Mouse (Mus musculus): ENCODE results near the gene Morc4. TPM values are rescaled to one million over a fixed set of nuclear protein-coding genes. Genes with fewer than 3 reads are reported as not detected.

Gene Morc4
- polyA plus RNA-seq, 1 experiment from 2014 or later, result 2.6 TPM

- Histone ChIP-seq H3K9me3 (ENCODE audit: control insufficient read depth, low read length) (no peaks in the 10 kb centered on the region), H3K4me2 (ENCODE audit: low read length) (no peak overlapping the region), H3K4me3 (replicated peaks; ENCODE audit: low read length) (no peak overlapping the region), H3K36me3 (ENCODE audit: control insufficient read depth, insufficient read depth) (no peaks in the 10 kb centered on the region), H3K27me3 (replicated peaks; ENCODE audit: control insufficient read depth, insufficient read depth, low read length) (no peaks in the 10 kb centered on the region), H3K9ac (replicated peaks; ENCODE audit: low read depth, low read length) (no peak overlapping the region), H3K27ac (ENCODE audit: low read length) (no peak overlapping the region), H3K4me1 (replicated peaks; ENCODE audit: control insufficient read depth, insufficient read depth, low read length) (no peaks in the 10 kb centered on the region)
- WGBS, result 81% methylated on average over 6 of the region's 6 CpGs
- no peak for ATAC-seq
Observed at GRCm38 (mm10) chrX:139841091-139841490, 30.4 kb downstream of the Morc4 start.

GRCm38 (mm10) chrX:139839057-139839456 lies 32.4 kb downstream of the Morc4 start:
- Histone ChIP-seq H3K4me2 (ENCODE audit: low read length) (no peak overlapping the region), H3K9me3 (ENCODE audit: control insufficient read depth, low read length) (no peaks in the 10 kb centered on the region), H3K4me1 (replicated peaks; ENCODE audit: control insufficient read depth, insufficient read depth, low read length) (no peaks in the 10 kb centered on the region), H3K27me3 (replicated peaks; ENCODE audit: control insufficient read depth, insufficient read depth, low read length) (no peaks in the 10 kb centered on the region), H3K4me3 (replicated peaks; ENCODE audit: low read length) (no peak overlapping the region), H3K36me3 (ENCODE audit: control insufficient read depth, insufficient read depth) (no peaks in the 10 kb centered on the region), H3K9ac (replicated peaks; ENCODE audit: low read depth, low read length) (no peak overlapping the region), H3K27ac (ENCODE audit: low read length) (no peak overlapping the region)
- 53% methylated on average over 3 of the region's 3 CpGs for WGBS
- no peak for ATAC-seq

- Histone ChIP-seq H3K27ac (ENCODE audit: low read length) (no peak overlapping the region), H3K9ac (replicated peaks; ENCODE audit: low read depth, low read length) (no peak overlapping the region), H3K4me3 (replicated peaks; ENCODE audit: low read length) (no peak overlapping the region), H3K4me2 (ENCODE audit: low read length) (no peak overlapping the region), H3K4me1 (replicated peaks; ENCODE audit: control insufficient read depth, insufficient read depth, low read length) (no peaks in the 10 kb centered on the region), H3K9me3 (ENCODE audit: control insufficient read depth, low read length) (no peaks in the 10 kb centered on the region), H3K36me3 (ENCODE audit: control insufficient read depth, insufficient read depth) (no peaks in the 10 kb centered on the region), H3K27me3 (replicated peaks; ENCODE audit: control insufficient read depth, insufficient read depth, low read length) (no peaks in the 10 kb centered on the region)
- ATAC-seq, result no peak
- 21% methylated on average over 5 of the region's 5 CpGs for WGBS
Observed at GRCm38 (mm10) chrX:139832464-139832863, 39.0 kb downstream of the Morc4 start.

GRCm38 (mm10) chrX:139828363-139829092 lies 42.9 kb downstream of the Morc4 start:
- no peak overlapping the region for H3K4me2 ChIP-seq (ENCODE audit: low read length)
- 90% methylated on average over 6 of the region's 6 CpGs for WGBS
- no peak overlapping the region for H3K27ac ChIP-seq (ENCODE audit: low read length)
- no peaks in the 10 kb centered on the region for H3K9me3 ChIP-seq (ENCODE audit: control insufficient read depth, low read length)
- H3K9ac ChIP-seq (replicated peaks; ENCODE audit: low read depth, low read length), result no peak overlapping the region
- H3K4me3 ChIP-seq (replicated peaks; ENCODE audit: low read length), result no peak overlapping the region
- H3K36me3 ChIP-seq (ENCODE audit: control insufficient read depth, insufficient read depth), result no peaks in the 10 kb centered on the region
- ATAC-seq, result no peak
- no peaks in the 10 kb centered on the region for H3K4me1 ChIP-seq (replicated peaks; ENCODE audit: control insufficient read depth, insufficient read depth, low read length)
- no peaks in the 10 kb centered on the region for H3K27me3 ChIP-seq (replicated peaks; ENCODE audit: control insufficient read depth, insufficient read depth, low read length)

- Histone ChIP-seq H3K27ac (ENCODE audit: low read length) (no peak overlapping the region), H3K36me3 (ENCODE audit: control insufficient read depth, insufficient read depth) (no peaks in the 10 kb centered on the region), H3K27me3 (replicated peaks; ENCODE audit: control insufficient read depth, insufficient read depth, low read length) (no peaks in the 10 kb centered on the region), H3K4me3 (replicated peaks; ENCODE audit: low read length) (no peak overlapping the region), H3K9me3 (ENCODE audit: control insufficient read depth, low read length) (no peaks in the 10 kb centered on the region), H3K9ac (replicated peaks; ENCODE audit: low read depth, low read length) (no peak overlapping the region), H3K4me1 (replicated peaks; ENCODE audit: control insufficient read depth, insufficient read depth, low read length) (no peaks in the 10 kb centered on the region), H3K4me2 (ENCODE audit: low read length) (no peak overlapping the region)
- ATAC-seq, result no peak
- WGBS, result 91% methylated on average over 4 of the region's 4 CpGs
Observed at GRCm38 (mm10) chrX:139826926-139827325, 44.6 kb downstream of the Morc4 start.

- no peaks in the 10 kb centered on the region for H3K9me3 ChIP-seq (ENCODE audit: control insufficient read depth, low read length)
- no peak overlapping the region for H3K4me2 ChIP-seq (ENCODE audit: low read length)
- no peaks in the 10 kb centered on the region for H3K36me3 ChIP-seq (ENCODE audit: control insufficient read depth, insufficient read depth)
- ATAC-seq, result no peak
- no peak overlapping the region for H3K9ac ChIP-seq (replicated peaks; ENCODE audit: low read depth, low read length)
- H3K4me3 ChIP-seq (replicated peaks; ENCODE audit: low read length), result no peak overlapping the region
- H3K27me3 ChIP-seq (replicated peaks; ENCODE audit: control insufficient read depth, insufficient read depth, low read length), result no peaks in the 10 kb centered on the region
- no peak overlapping the region for H3K27ac ChIP-seq (ENCODE audit: low read length)
- WGBS, result 65% methylated on average over 1 of the region's 1 CpGs
- no peaks in the 10 kb centered on the region for H3K4me1 ChIP-seq (replicated peaks; ENCODE audit: control insufficient read depth, insufficient read depth, low read length)
Observed at GRCm38 (mm10) chrX:139825402-139825801, 46.1 kb downstream of the Morc4 start.

- Histone ChIP-seq H3K27ac (ENCODE audit: low read length) (no peak overlapping the region), H3K27me3 (replicated peaks; ENCODE audit: control insufficient read depth, insufficient read depth, low read length) (no peaks in the 10 kb centered on the region), H3K4me3 (replicated peaks; ENCODE audit: low read length) (no peak overlapping the region), H3K36me3 (ENCODE audit: control insufficient read depth, insufficient read depth) (no peaks in the 10 kb centered on the region), H3K9me3 (ENCODE audit: control insufficient read depth, low read length) (no peaks in the 10 kb centered on the region), H3K4me2 (ENCODE audit: low read length) (no peak overlapping the region), H3K9ac (replicated peaks; ENCODE audit: low read depth, low read length) (no peak overlapping the region), H3K4me1 (replicated peaks; ENCODE audit: control insufficient read depth, insufficient read depth, low read length) (no peaks in the 10 kb centered on the region)
- 82% methylated on average over 5 of the region's 5 CpGs for WGBS
- ATAC-seq, result no peak
Observed at GRCm38 (mm10) chrX:139815201-139815600, 56.3 kb downstream of the Morc4 start.

GRCm38 (mm10) chrX:139814018-139814635 lies 57.4 kb downstream of the Morc4 start:
- Histone ChIP-seq H3K36me3 (ENCODE audit: control insufficient read depth, insufficient read depth) (no peaks in the 10 kb centered on the region), H3K27me3 (replicated peaks; ENCODE audit: control insufficient read depth, insufficient read depth, low read length) (no peaks in the 10 kb centered on the region), H3K4me3 (replicated peaks; ENCODE audit: low read length) (no peak overlapping the region), H3K9ac (replicated peaks; ENCODE audit: low read depth, low read length) (no peak overlapping the region), H3K4me2 (ENCODE audit: low read length) (no peak overlapping the region), H3K27ac (ENCODE audit: low read length) (no peak overlapping the region), H3K4me1 (replicated peaks; ENCODE audit: control insufficient read depth, insufficient read depth, low read length) (no peaks in the 10 kb centered on the region), H3K9me3 (ENCODE audit: control insufficient read depth, low read length) (no peaks in the 10 kb centered on the region)
- 90% methylated on average over 8 of the region's 8 CpGs for WGBS
- ATAC-seq, result no peak

GRCm38 (mm10) chrX:139813299-139814002 lies 58.0 kb downstream of the Morc4 start:
- no peaks in the 10 kb centered on the region for H3K36me3 ChIP-seq (ENCODE audit: control insufficient read depth, insufficient read depth)
- H3K4me1 ChIP-seq (replicated peaks; ENCODE audit: control insufficient read depth, insufficient read depth, low read length), result no peaks in the 10 kb centered on the region
- no peak overlapping the region for H3K4me2 ChIP-seq (ENCODE audit: low read length)
- no peaks in the 10 kb centered on the region for H3K9me3 ChIP-seq (ENCODE audit: control insufficient read depth, low read length)
- 79% methylated on average over 9 of the region's 9 CpGs for WGBS
- no peak overlapping the region for H3K27ac ChIP-seq (ENCODE audit: low read length)
- no peak overlapping the region for H3K4me3 ChIP-seq (replicated peaks; ENCODE audit: low read length)
- ATAC-seq, result no peak
- no peak overlapping the region for H3K9ac ChIP-seq (replicated peaks; ENCODE audit: low read depth, low read length)
- H3K27me3 ChIP-seq (replicated peaks; ENCODE audit: control insufficient read depth, insufficient read depth, low read length), result no peaks in the 10 kb centered on the region
